Mouse (Mus musculus) ovary, postnatal 36 days (tissue): ENCODE data around the gene Pigm.
A peak's percentile ranks its signal among the peaks of the same experiment; 100 is the strongest.

ENCODE experiments used
- DNase-seq: peaks from one replicate; pipeline ENCODE4 v3.0.0; 2022; ENCODE audit warnings: low spot score, mixed read lengths

Gene Pigm

GRCm38 (mm10) chr1:172413491-172414230 lies 37.3 kb downstream of the Pigm start:
- no peak for DNase-seq

GRCm38 (mm10) chr1:172414231-172414585 lies 37.9 kb downstream of the Pigm start:
- no peak for DNase-seq

- no peak for DNase-seq
These were observed 38.7 kb downstream of the Pigm start for GRCm38 (mm10) chr1:172415061-172415460.

GRCm38 (mm10) chr1:172418173-172418572 lies 41.8 kb downstream of the Pigm start:
- no peak for DNase-seq

- no peak for DNase-seq
These were observed 42.3 kb downstream of the Pigm start for GRCm38 (mm10) chr1:172418642-172419041.

- no peak for DNase-seq
These were observed 43.8 kb downstream of the Pigm start for GRCm38 (mm10) chr1:172420181-172420580.

- no peak for DNase-seq
These were observed 47.0 kb downstream of the Pigm start for GRCm38 (mm10) chr1:172423393-172423792.

GRCm38 (mm10) chr1:172426419-172426818 lies 50.1 kb downstream of the Pigm start:
- DNase-seq = no peak

- no peak for DNase-seq
These were observed 51.5 kb downstream of the Pigm start for GRCm38 (mm10) chr1:172427841-172428240.

GRCm38 (mm10) chr1:172428614-172429013 lies 52.3 kb downstream of the Pigm start:
- no peak for DNase-seq

- DNase-seq = no peak
These were observed 54.4 kb downstream of the Pigm start for GRCm38 (mm10) chr1:172430731-172431220.

GRCm38 (mm10) chr1:172431836-172432586 lies 55.7 kb downstream of the Pigm start:
- DNase-seq = peak; percentile 30

- DNase-seq = no peak
These were observed 56.2 kb downstream of the Pigm start for GRCm38 (mm10) chr1:172432587-172432955.

GRCm38 (mm10) chr1:172433012-172433850 lies 56.9 kb downstream of the Pigm start:
- no peak for DNase-seq
